Mouse (Mus musculus) MEL (cell line): ENCODE data around the gene Prss34. TPM values are rescaled to one million over a fixed set of nuclear protein-coding genes. Genes with fewer than 3 reads are reported as not detected.

ENCODE experiments used
- DNase-seq: peaks from one replicate; pipeline ENCODE4 v3.0.0; 2011; ENCODE audit warnings: low read depth, low spot score
- H3K27ac ChIP-seq: 2 replicates; pipeline ENCODE4 v1.5.1; 2012; ENCODE audit warnings: low read depth, mild to moderate bottlenecking, control low read depth, low read length, moderate library complexity; ENCODE audit not compliant: control insufficient read depth
- H3K27me3 ChIP-seq, 2 experiments: fragments of 150-350 bp in 1 of 2; sonication (generic) in 1 of 2; 2 replicates each; pipeline ENCODE4 v1.6.1; 2012; ENCODE audit warnings: low read length in 2 of 2, mild to moderate bottlenecking in 2 of 2, improper control_type of control experiment in 1 of 2, moderate library complexity in 1 of 2; ENCODE audit not compliant: insufficient read depth in 2 of 2, control insufficient read depth in 1 of 2
- H3K36me3 ChIP-seq, 2 experiments: 2 replicates each; pipeline ENCODE4 v1.6.1; 2012 to 2014; ENCODE audit warnings: low read length in 2 of 2, improper control_type of control experiment in 1 of 2, inconsistent platforms in 1 of 2, mild to moderate bottlenecking in 1 of 2; ENCODE audit not compliant: insufficient read depth in 2 of 2, control insufficient read depth in 1 of 2
- H3K4me1 ChIP-seq, 2 experiments: fragments of 150-350 bp in 1 of 2; sonication (generic) in 1 of 2; 2 replicates each; pipeline ENCODE4 v1.6.1; 2012; ENCODE audit warnings: low read length in 2 of 2, improper control_type of control experiment in 1 of 2, mild to moderate bottlenecking in 1 of 2; ENCODE audit not compliant: insufficient read depth in 2 of 2, control insufficient read depth in 1 of 2
- H3K4me3 ChIP-seq, 2 experiments: fragments of 150-350 bp in 1 of 2; sonication (generic) in 1 of 2; 2 replicates each; pipeline ENCODE4 v1.5.1; 2012; ENCODE audit warnings: low read depth in 2 of 2, low read length in 2 of 2, mild to moderate bottlenecking in 2 of 2, moderate library complexity in 2 of 2, control low read depth in 1 of 2, improper control_type of control experiment in 1 of 2; ENCODE audit not compliant: control insufficient read depth in 1 of 2, insufficient read depth in 1 of 2
- H3K79me2 ChIP-seq: 2 replicates; pipeline ENCODE4 v1.6.1; 2012; ENCODE audit warnings: mild to moderate bottlenecking, low read length, moderate library complexity; ENCODE audit not compliant: control insufficient read depth, poor library complexity, insufficient read depth
- H3K9ac ChIP-seq: 2 replicates; pipeline ENCODE4 v1.6.1; 2012; ENCODE audit warnings: low read depth, mild to moderate bottlenecking, control low read depth, low read length, moderate library complexity; ENCODE audit not compliant: control insufficient read depth, poor library complexity, severe bottlenecking
- H3K9me3 ChIP-seq: fragments of 150-350 bp; sonication (generic); replicated peaks from 2 replicates; pipeline ENCODE4 v1.6.1; 2012; ENCODE audit warnings: mild to moderate bottlenecking, low read length, improper control_type of control experiment, moderate library complexity; ENCODE audit not compliant: insufficient read depth
- BHLHE40 ChIP-seq: IDR thresholded peaks from 2 replicates; pipeline ENCODE4 v1.6.1; 2012; ENCODE audit warnings: low read depth, mild to moderate bottlenecking, inconsistent platforms, low read length, improper control_type of control experiment, borderline replicate concordance
- CHD1 ChIP-seq: IDR thresholded peaks from 2 replicates; pipeline ENCODE4 v1.6.1; 2012; ENCODE audit warnings: low read depth, mild to moderate bottlenecking, inconsistent platforms, low read length, improper control_type of control experiment
- CTCF ChIP-seq, 3 experiments: IDR thresholded peaks in 2 of 3; conservative IDR thresholded peaks in 1 of 3; 2 replicates each; pipeline ENCODE4 v1.5.1; 2011 to 2012; ENCODE audit warnings: low read length in 3 of 3, low read depth in 2 of 3, mild to moderate bottlenecking in 2 of 3, improper control_type of control experiment in 1 of 3, inconsistent platforms in 1 of 3, mixed read lengths in 1 of 3, moderate library complexity in 1 of 3; ENCODE audit not compliant: control insufficient read depth in 1 of 3, insufficient read depth in 1 of 3, poor library complexity in 1 of 3, severe bottlenecking in 1 of 3
- E2F4 ChIP-seq: IDR thresholded peaks from 2 replicates; pipeline ENCODE4 v1.6.1; 2011; ENCODE audit warnings: low read depth, low read length, improper control_type of control experiment, borderline replicate concordance
- ELF1 ChIP-seq: IDR thresholded peaks from 2 replicates; pipeline ENCODE4 v1.6.1; 2014; ENCODE audit warnings: low read depth, mild to moderate bottlenecking, inconsistent platforms, low read length, improper control_type of control experiment, moderate library complexity
- EP300 ChIP-seq, 2 experiments: IDR thresholded peaks; 2 replicates each; pipeline ENCODE4 v1.6.1; 2011; ENCODE audit warnings: improper control_type of control experiment in 2 of 2, low read length in 2 of 2, low read depth in 1 of 2, mild to moderate bottlenecking in 1 of 2
- ETS1 ChIP-seq: IDR thresholded peaks from 2 replicates; pipeline ENCODE4 v1.6.1; 2012; ENCODE audit warnings: low read depth, mild to moderate bottlenecking, inconsistent platforms, low read length, improper control_type of control experiment, moderate library complexity
- GABPA ChIP-seq: IDR thresholded peaks from 2 replicates; pipeline ENCODE4 v1.6.1; 2012; ENCODE audit warnings: low read depth, mild to moderate bottlenecking, inconsistent platforms, low read length, improper control_type of control experiment, moderate library complexity
- GATA1 ChIP-seq: IDR thresholded peaks from 2 replicates; pipeline ENCODE4 v1.6.1; 2011; ENCODE audit warnings: low read depth, low read length, improper control_type of control experiment
- HCFC1 ChIP-seq: IDR thresholded peaks from 2 replicates; pipeline ENCODE4 v1.6.1; 2012; ENCODE audit warnings: low read depth, mild to moderate bottlenecking, inconsistent platforms, low read length, improper control_type of control experiment, moderate library complexity
- JUND ChIP-seq: IDR thresholded peaks from 2 replicates; pipeline ENCODE4 v1.6.1; 2011; ENCODE audit warnings: low read depth, mild to moderate bottlenecking, improper control_type of control experiment, low read length
- KAT2A ChIP-seq: conservative IDR thresholded peaks from 2 replicates; pipeline ENCODE4 v1.6.1; 2012; ENCODE audit warnings: low read depth, low read length, improper control_type of control experiment, inconsistent platforms
- MAX ChIP-seq: IDR thresholded peaks from 2 replicates; pipeline ENCODE4 v1.6.1; 2011; ENCODE audit warnings: low read length, improper control_type of control experiment
- MAZ ChIP-seq: IDR thresholded peaks from 2 replicates; pipeline ENCODE4 v1.6.1; 2012; ENCODE audit warnings: low read depth, mild to moderate bottlenecking, inconsistent platforms, low read length, improper control_type of control experiment
- MEF2A ChIP-seq: IDR thresholded peaks from 2 replicates; pipeline ENCODE4 v1.6.1; 2014; ENCODE audit warnings: low read depth, mild to moderate bottlenecking, inconsistent platforms, low read length, improper control_type of control experiment; ENCODE audit not compliant: poor library complexity, insufficient replicate concordance, severe bottlenecking; ENCODE audit errors: extremely low read depth
- MXI1 ChIP-seq: IDR thresholded peaks from 2 replicates; pipeline ENCODE4 v1.6.1; 2011; ENCODE audit warnings: mild to moderate bottlenecking, low read depth, low read length, improper control_type of control experiment
- MYB ChIP-seq: IDR thresholded peaks from 2 replicates; pipeline ENCODE4 v1.6.1; 2011; ENCODE audit warnings: mild to moderate bottlenecking, low read depth, low read length, improper control_type of control experiment
- NELFE ChIP-seq: IDR thresholded peaks from 2 replicates; pipeline ENCODE4 v1.6.1; 2011; ENCODE audit warnings: low read depth, low read length, improper control_type of control experiment
- NRF1 ChIP-seq: IDR thresholded peaks from 2 replicates; pipeline ENCODE4 v1.6.1; 2014; ENCODE audit warnings: low read depth, mild to moderate bottlenecking, inconsistent platforms, low read length, improper control_type of control experiment, moderate library complexity; ENCODE audit not compliant: poor library complexity, insufficient read depth, severe bottlenecking
- POLR2AphosphoS2 ChIP-seq: IDR thresholded peaks from 2 replicates; pipeline ENCODE4 v1.6.1; 2011; ENCODE audit warnings: low read length, improper control_type of control experiment
- RCOR1 ChIP-seq: IDR thresholded peaks from 2 replicates; pipeline ENCODE4 v1.6.1; 2012; ENCODE audit warnings: low read depth, mild to moderate bottlenecking, inconsistent platforms, low read length, improper control_type of control experiment
- SIN3A ChIP-seq: IDR thresholded peaks from 2 replicates; pipeline ENCODE4 v1.6.1; 2012; ENCODE audit warnings: low read length, improper control_type of control experiment, inconsistent platforms
- SMC3 ChIP-seq: IDR thresholded peaks from 2 replicates; pipeline ENCODE4 v1.6.1; 2011; ENCODE audit warnings: low read depth, low read length, improper control_type of control experiment
- TBP ChIP-seq: IDR thresholded peaks from 2 replicates; pipeline ENCODE4 v1.8.0; 2011; ENCODE audit warnings: low read depth, low read length, improper control_type of control experiment
- TCF12 ChIP-seq: IDR thresholded peaks from 2 replicates; pipeline ENCODE4 v1.6.1; 2014; ENCODE audit warnings: low read depth, mild to moderate bottlenecking, inconsistent platforms, low read length, improper control_type of control experiment, moderate library complexity
- UBTF ChIP-seq: IDR thresholded peaks from 2 replicates; pipeline ENCODE4 v1.6.1; 2012; ENCODE audit warnings: low read depth, mild to moderate bottlenecking, inconsistent platforms, low read length, improper control_type of control experiment, moderate library complexity, borderline replicate concordance; ENCODE audit not compliant: insufficient read depth
- USF2 ChIP-seq, 2 experiments: IDR thresholded peaks; 2 replicates each; pipeline ENCODE4 v1.6.1; 2011 to 2012; ENCODE audit warnings: improper control_type of control experiment in 2 of 2, low read length in 2 of 2, borderline replicate concordance in 1 of 2, inconsistent platforms in 1 of 2, low read depth in 1 of 2, mild to moderate bottlenecking in 1 of 2; ENCODE audit not compliant: insufficient read depth in 1 of 2
- ZC3H11A ChIP-seq: IDR thresholded peaks from 2 replicates; pipeline ENCODE4 v1.6.1; 2012; ENCODE audit warnings: low read depth, mild to moderate bottlenecking, inconsistent platforms, low read length, improper control_type of control experiment
- ZNF384 ChIP-seq: IDR thresholded peaks from 2 replicates; pipeline ENCODE4 v1.6.1; 2012; ENCODE audit warnings: low read depth, mild to moderate bottlenecking, inconsistent platforms, low read length, improper control_type of control experiment
- polyA plus RNA-seq, 2 experiments: library from polyadenylated mRNA; stranded (reverse) in 1 of 2; unstranded in 1 of 2; fragments of >175 nt in 1 of 2; fragments of >200 nt in 1 of 2; gene quantifications; 2 replicates each; pipeline versions ENCODE4 v1.2.1 to v1.2.4; 2012; ENCODE audit warnings: low replicate concordance in 2 of 2, low read depth in 1 of 2; ENCODE audit not compliant: insufficient read length in 2 of 2, insufficient read depth in 1 of 2, missing spikeins in 1 of 2
- total RNA-seq: library from RNA; depleted of rRNA; stranded (reverse); fragments of 300-350 nt; gene quantifications from 2 replicates; pipeline ENCODE4 v1.2.3, GENCODE M21; 2012

Gene Prss34
- total and polyA plus RNA-seq, 3 experiments: not detected

GRCm38 (mm10) chr17:25272326-25272725 lies 25.9 kb upstream of the Prss34 start:
- Histone ChIP-seq H3K79me2 (peaks cover 52% of the 10 kb centered on the region), H3K9ac (peak overlapping the region; percentile 95), H3K27me3 (no peaks in the 10 kb centered on the region), H3K4me3 (peak overlapping the region; percentile 81 to 91), H3K9me3 (no peaks in the 10 kb centered on the region), H3K4me1 (peaks cover 9 to 32% of the 10 kb centered on the region in 2 experiments), H3K27ac (peak overlapping the region; percentile 96), H3K36me3 (peaks cover 20 to 22% of the 10 kb centered on the region in 2 experiments)
- TF ChIP-seq POLR2AphosphoS2 (0 out of 2 replicates have a peak, but pooled peaks have one; percentile 1), GABPA (no peak)
- DNase-seq: peak; percentile 68

GRCm38 (mm10) chr17:25272951-25273705 lies 25.1 kb upstream of the Prss34 start:
- Histone ChIP-seq H3K27me3 (no peaks in the 10 kb centered on the region), H3K27ac (peak overlapping the region; percentile 96), H3K36me3 (peaks cover 13 to 20% of the 10 kb centered on the region in 2 experiments), H3K4me3 (peak overlapping the region; percentile 81 to 91), H3K9ac (peak overlapping the region; percentile 95), H3K79me2 (peaks cover 50% of the 10 kb centered on the region), H3K9me3 (no peaks in the 10 kb centered on the region), H3K4me1 (peaks cover 9 to 32% of the 10 kb centered on the region in 2 experiments)
- DNase-seq: peak; percentile 95
- TF ChIP-seq TCF12 (peak; percentile 45), MEF2A (no peak), SMC3 (no peak), CTCF (IDR thresholded peaks at IDR 0.05 in 2 of 3, conservative IDR thresholded peaks at IDR 0.05 in 1 of 3; ENCODE audit: control insufficient read depth in 1 of 3, insufficient read depth in 1 of 3, low read depth in 2 of 3, low read length in 3 of 3, poor library complexity in 1 of 3, severe bottlenecking in 1 of 3) (peak in 2 of 3 experiments; percentile 5 to 17; a peak in 3 of 6 replicates), MAX (peak; percentile 100), MAZ (peak; percentile 52; the same call in 1 of the 2 replicates), USF2 (IDR thresholded peaks at IDR 0.05; ENCODE audit: borderline replicate concordance in 1 of 2, insufficient read depth in 1 of 2, low read depth in 1 of 2, low read length in 2 of 2) (no peak), NRF1 (peak; percentile 68), ELF1 (peak; percentile 44; the same call in 1 of the 2 replicates), UBTF (0 out of 2 replicates have a peak, but pooled peaks have one; percentile 67), ZNF384 (no peak), JUND (no peak), ZC3H11A (no peak), RCOR1 (no peak), MYB (no peak), MXI1 (peak; percentile 58), TBP (no peak), NELFE (peak; percentile 80), KAT2A (peak; percentile 67; the same call in 1 of the 2 replicates), CHD1 (no peak), BHLHE40 (peak; percentile 63; the same call in 1 of the 2 replicates), EP300 (IDR thresholded peaks at IDR 0.05; ENCODE audit: low read depth in 1 of 2, low read length in 2 of 2) (peak in 1 of 2 experiments; percentile 47; a peak in 1 of 4 replicates), ETS1 (peak; percentile 15; the same call in 1 of the 2 replicates), POLR2AphosphoS2 (peak; percentile 79), SIN3A (peak; percentile 91), E2F4 (no peak), GATA1 (no peak), HCFC1 (peak; percentile 83)
